Mouse (Mus musculus) cerebellum, adult 9-10 months (tissue): ENCODE results near the gene Nab2.
"Not testable (repeated sequence)": the region's sequence is repeated elsewhere in the genome, so short reads cannot be mapped to it uniquely, and the experiment has no call there.

Source experiments
- DNase-seq: peaks from one replicate; pipeline ENCODE4 v3.0.0; 2022

Gene Nab2

GRCm38 (mm10) chr10:127671276-127671675 is 2.9 kb upstream of the Nab2 start:
- DNase-seq = peak; percentile 31

GRCm38 (mm10) chr10:127670185-127670584 is 1.8 kb upstream of the Nab2 start:
- no peak for DNase-seq

- peak; percentile 64 for DNase-seq
Measured at GRCm38 (mm10) chr10:127669170-127669569, 802 bp upstream of the Nab2 start.

- peak; percentile 83 for DNase-seq
Measured at GRCm38 (mm10) chr10:127667269-127668092, 887 bp downstream of the Nab2 start.

GRCm38 (mm10) chr10:127666501-127667268 is 1.7 kb downstream of the Nab2 start, which contains the start of gene Nemp1:
TSS of gene Nemp1 (plus strand) at chr10:127666901.
- DNase-seq = peak; percentile 84

GRCm38 (mm10) chr10:127665366-127666181 is 2.8 kb downstream of the Nab2 start:
- peak; percentile 62 for DNase-seq

GRCm38 (mm10) chr10:127664891-127665290 is 3.5 kb downstream of the Nab2 start:
- DNase-seq = no peak

GRCm38 (mm10) chr10:127664166-127664565 is 4.2 kb downstream of the Nab2 start:
- no peak for DNase-seq

GRCm38 (mm10) chr10:127663590-127663989 is 4.8 kb downstream of the Nab2 start:
- no peak for DNase-seq

GRCm38 (mm10) chr10:127662666-127663253 is 5.6 kb downstream of the Nab2 start:
- DNase-seq = peak; percentile 65

- peak; percentile 76 for DNase-seq
Measured at GRCm38 (mm10) chr10:127661915-127662663, 6.3 kb downstream of the Nab2 start.

GRCm38 (mm10) chr10:127661291-127661914 is 7.0 kb downstream of the Nab2 start:
- no peak for DNase-seq

- DNase-seq = no peak
Measured at GRCm38 (mm10) chr10:127659551-127659950, 8.8 kb downstream of the Nab2 start.

GRCm38 (mm10) chr10:127658076-127658475 is 10.3 kb downstream of the Nab2 start:
- no peak for DNase-seq

GRCm38 (mm10) chr10:127657617-127658016 is 10.8 kb downstream of the Nab2 start:
- DNase-seq = not testable (repeated sequence)

GRCm38 (mm10) chr10:127654970-127655579 is 13.3 kb downstream of the Nab2 start:
- no peak for DNase-seq

GRCm38 (mm10) chr10:127652906-127653638 is 15.3 kb downstream of the Nab2 start:
- no peak for DNase-seq

GRCm38 (mm10) chr10:127645791-127646190 is 22.6 kb downstream of the Nab2 start:
- DNase-seq = no peak

- peak; percentile 53 for DNase-seq
Measured at GRCm38 (mm10) chr10:127643553-127644238, 24.7 kb downstream of the Nab2 start.
